Mouse (Mus musculus) intestine, embryonic 16.5 days (tissue): Measurements from ENCODE around the gene Tspan14. TPM values are rescaled to one million over a fixed set of nuclear protein-coding genes. Genes with fewer than 3 reads are reported as not detected.

Experiments used
- polyA plus RNA-seq: library from polyadenylated mRNA; unstranded; fragments of >200 nt; fragmentation: Nextera tagmentation; extraction: Ambion mirVana; gene quantifications from 2 replicates; pipeline ENCODE4 v1.2.1, GENCODE M21; 2015

Gene Tspan14
- polyA plus RNA-seq, 1 experiment from 2014 or later, result 65.6 TPM

Other genes starting within 250 kb of the Tspan14 start
- 0.11 and 0.13 TPM in 2 replicates for gene Sh2d4b, start 73.5 kb downstream of the Tspan14 start, polyA plus RNA-seq
- gene Fam213a, start 47.0 kb upstream of the Tspan14 start, polyA plus RNA-seq, result 72.4 and 81.8 TPM in 2 replicates
- 0.17 TPM in 1 of 2 replicates, not detected in the other for gene Dydc2, start 102.4 kb upstream of the Tspan14 start, polyA plus RNA-seq
- gene Dydc1, start 106.1 kb upstream of the Tspan14 start, polyA plus RNA-seq, result not detected in 2 replicates
- gene Mat1a, start 138.2 kb upstream of the Tspan14 start, polyA plus RNA-seq, result 2.7 and 4.0 TPM in 2 replicates
- gene Sftpa1, start 165.0 kb upstream of the Tspan14 start, polyA plus RNA-seq, result not detected in 2 replicates
- 0.21 and 0.98 TPM in 2 replicates for gene Mbl1, start 184.7 kb upstream of the Tspan14 start, polyA plus RNA-seq
- gene Sftpd, start 218.3 kb upstream of the Tspan14 start, polyA plus RNA-seq, result 0.10 and 0.17 TPM in 2 replicates